Mouse (Mus musculus) liver, adult (tissue): ENCODE results near the gene Thbd.

Experiments used
- GATA4 ChIP-seq: IDR thresholded peaks from 2 replicates; pipeline ENCODE4 v1.6.1; 2014; ENCODE audit warnings: mild to moderate bottlenecking, low read length; ENCODE audit not compliant: insufficient replicate concordance

Gene Thbd

GRCm38 (mm10) chr2:148378817-148379342, 29.1 kb downstream of the Thbd start:
- no peak for TF ChIP-seq GATA4

GRCm38 (mm10) chr2:148375326-148376150, 32.5 kb downstream of the Thbd start:
- no peak for TF ChIP-seq GATA4

- TF ChIP-seq GATA4 = no peak
Observed at GRCm38 (mm10) chr2:148373602-148374071, 34.4 kb downstream of the Thbd start.

GRCm38 (mm10) chr2:148371743-148372630, 36.0 kb downstream of the Thbd start:
- TF ChIP-seq GATA4 = no peak

- TF ChIP-seq GATA4 = no peak
Observed at GRCm38 (mm10) chr2:148365227-148365626, 42.8 kb downstream of the Thbd start.

- no peak for TF ChIP-seq GATA4
Observed at GRCm38 (mm10) chr2:148364536-148364935, 43.5 kb downstream of the Thbd start.

- no peak for TF ChIP-seq GATA4
Observed at GRCm38 (mm10) chr2:148357145-148357544, 50.8 kb downstream of the Thbd start.
